Mouse (Mus musculus): ENCODE results near the gene Klk1b1. TPM values are rescaled to one million over a fixed set of nuclear protein-coding genes. Genes with fewer than 3 reads are reported as not detected.

Klk1b1 gene
- polyA plus RNA-seq (2012): not detected in 2 replicates

GRCm38 (mm10) chr7:43966451-43966850 is at the start of gene Klk1b1:
TSS of gene Klk1b1 (plus strand) at chr7:43966751.
- TF ChIP-seq TAL1 (IDR thresholded peaks at IDR 0.05; ENCODE audit: low read length) (no peak), GATA1 (IDR thresholded peaks at IDR 0.05; ENCODE audit: low read length) (no peak)
- Histone ChIP-seq H3K27me3 (ENCODE audit: control insufficient read depth) (no peaks in the 10 kb centered on the region), H3K4me3 (replicated peaks) (no peak within 1 kb of the TSS), H3K4me1 (ENCODE audit: control insufficient read depth) (no peaks in the 10 kb centered on the region), H3K36me3 (ENCODE audit: control insufficient read depth) (no peaks in the 10 kb centered on the region), H3K9me3 (ENCODE audit: control insufficient read depth, low read length) (no peaks in the 10 kb centered on the region)

GRCm38 (mm10) chr7:43918426-43918825 is 48.1 kb upstream of the Klk1b1 start:
- no peaks in the 10 kb centered on the region for H3K4me1 ChIP-seq (ENCODE audit: control insufficient read depth)
- no peak for TF ChIP-seq GATA1 (IDR thresholded peaks at IDR 0.05; ENCODE audit: low read length)
- no peak for TF ChIP-seq TAL1 (IDR thresholded peaks at IDR 0.05; ENCODE audit: low read length)
- no peak overlapping the region for H3K4me3 ChIP-seq (replicated peaks)
- no peaks in the 10 kb centered on the region for H3K36me3 ChIP-seq (ENCODE audit: control insufficient read depth)
- H3K27me3 ChIP-seq (ENCODE audit: control insufficient read depth): no peaks in the 10 kb centered on the region
- no peaks in the 10 kb centered on the region for H3K9me3 ChIP-seq (ENCODE audit: control insufficient read depth, low read length)

GRCm38 (mm10) chr7:43918871-43919270 is 47.7 kb upstream of the Klk1b1 start:
- no peak for TF ChIP-seq TAL1 (IDR thresholded peaks at IDR 0.05; ENCODE audit: low read length)
- no peak for TF ChIP-seq GATA1 (IDR thresholded peaks at IDR 0.05; ENCODE audit: low read length)
- Histone ChIP-seq H3K36me3 (ENCODE audit: control insufficient read depth) (no peaks in the 10 kb centered on the region), H3K9me3 (ENCODE audit: control insufficient read depth, low read length) (no peaks in the 10 kb centered on the region), H3K4me1 (ENCODE audit: control insufficient read depth) (no peaks in the 10 kb centered on the region), H3K4me3 (replicated peaks) (no peak overlapping the region), H3K27me3 (ENCODE audit: control insufficient read depth) (no peaks in the 10 kb centered on the region)

- no peaks in the 10 kb centered on the region for H3K27me3 ChIP-seq (ENCODE audit: control insufficient read depth)
- no peak overlapping the region for H3K4me3 ChIP-seq (replicated peaks)
- no peaks in the 10 kb centered on the region for H3K9me3 ChIP-seq (ENCODE audit: control insufficient read depth, low read length)
- TF ChIP-seq TAL1 (IDR thresholded peaks at IDR 0.05; ENCODE audit: low read length) (no peak), GATA1 (IDR thresholded peaks at IDR 0.05; ENCODE audit: low read length) (no peak)
- no peaks in the 10 kb centered on the region for H3K4me1 ChIP-seq (ENCODE audit: control insufficient read depth)
- H3K36me3 ChIP-seq (ENCODE audit: control insufficient read depth): no peaks in the 10 kb centered on the region
These were observed 46.7 kb upstream of the Klk1b1 start for GRCm38 (mm10) chr7:43919559-43920451.

GRCm38 (mm10) chr7:43920582-43920981 is 46.0 kb upstream of the Klk1b1 start:
- no peak overlapping the region for H3K4me3 ChIP-seq (replicated peaks)
- TF ChIP-seq GATA1 (IDR thresholded peaks at IDR 0.05; ENCODE audit: low read length): no peak
- no peak for TF ChIP-seq TAL1 (IDR thresholded peaks at IDR 0.05; ENCODE audit: low read length)

GRCm38 (mm10) chr7:43921087-43921486 is 45.5 kb upstream of the Klk1b1 start:
- no peak overlapping the region for H3K4me3 ChIP-seq (replicated peaks)
- TF ChIP-seq TAL1 (IDR thresholded peaks at IDR 0.05; ENCODE audit: low read length) (no peak), GATA1 (IDR thresholded peaks at IDR 0.05; ENCODE audit: low read length) (no peak)
- H3K27me3 ChIP-seq (ENCODE audit: control insufficient read depth): no peaks in the 10 kb centered on the region
- H3K36me3 ChIP-seq (ENCODE audit: control insufficient read depth): no peaks in the 10 kb centered on the region
- no peaks in the 10 kb centered on the region for H3K4me1 ChIP-seq (ENCODE audit: control insufficient read depth)
- H3K9me3 ChIP-seq (ENCODE audit: control insufficient read depth, low read length): no peaks in the 10 kb centered on the region

More at GRCm38 (mm10) chr7:43920582-43920981, 46.0 kb upstream of the Klk1b1 start:
- H3K36me3 ChIP-seq (ENCODE audit: control insufficient read depth): no peaks in the 10 kb centered on the region
- no peaks in the 10 kb centered on the region for H3K4me1 ChIP-seq (ENCODE audit: control insufficient read depth)
- H3K27me3 ChIP-seq (ENCODE audit: control insufficient read depth): no peaks in the 10 kb centered on the region
- no peaks in the 10 kb centered on the region for H3K9me3 ChIP-seq (ENCODE audit: control insufficient read depth, low read length)

- TF ChIP-seq GATA1 (IDR thresholded peaks at IDR 0.05; ENCODE audit: low read length) (no peak), TAL1 (IDR thresholded peaks at IDR 0.05; ENCODE audit: low read length) (no peak)
- Histone ChIP-seq H3K27me3 (ENCODE audit: control insufficient read depth) (no peaks in the 10 kb centered on the region), H3K4me1 (ENCODE audit: control insufficient read depth) (no peaks in the 10 kb centered on the region)
These were observed 44.6 kb upstream of the Klk1b1 start for GRCm38 (mm10) chr7:43921941-43922340.

GRCm38 (mm10) chr7:43925985-43926384 is 40.6 kb upstream of the Klk1b1 start:
- H3K4me1 ChIP-seq (ENCODE audit: control insufficient read depth): no peaks in the 10 kb centered on the region
- H3K9me3 ChIP-seq (ENCODE audit: control insufficient read depth, low read length): no peaks in the 10 kb centered on the region
- TF ChIP-seq TAL1 (IDR thresholded peaks at IDR 0.05; ENCODE audit: low read length) (no peak), GATA1 (IDR thresholded peaks at IDR 0.05; ENCODE audit: low read length) (no peak)
- no peak overlapping the region for H3K4me3 ChIP-seq (replicated peaks)
- no peaks in the 10 kb centered on the region for H3K27me3 ChIP-seq (ENCODE audit: control insufficient read depth)
- H3K36me3 ChIP-seq (ENCODE audit: control insufficient read depth): no peaks in the 10 kb centered on the region

More at GRCm38 (mm10) chr7:43921941-43922340, 44.6 kb upstream of the Klk1b1 start:
- Histone ChIP-seq H3K9me3 (ENCODE audit: control insufficient read depth, low read length) (no peaks in the 10 kb centered on the region), H3K4me3 (replicated peaks) (no peak overlapping the region), H3K36me3 (ENCODE audit: control insufficient read depth) (no peaks in the 10 kb centered on the region)

GRCm38 (mm10) chr7:43928521-43928920 is 38.0 kb upstream of the Klk1b1 start:
- TF ChIP-seq GATA1 (IDR thresholded peaks at IDR 0.05; ENCODE audit: low read length) (no peak), TAL1 (IDR thresholded peaks at IDR 0.05; ENCODE audit: low read length) (no peak)
- Histone ChIP-seq H3K4me1 (ENCODE audit: control insufficient read depth) (no peaks in the 10 kb centered on the region), H3K9me3 (ENCODE audit: control insufficient read depth, low read length) (no peaks in the 10 kb centered on the region), H3K36me3 (ENCODE audit: control insufficient read depth) (no peaks in the 10 kb centered on the region), H3K4me3 (replicated peaks) (no peak overlapping the region), H3K27me3 (ENCODE audit: control insufficient read depth) (no peaks in the 10 kb centered on the region)

All from erythroblast, embryonic 14.5 days (primary cell).